Mouse (Mus musculus): ENCODE data around the gene Gss.

- no peak for TF ChIP-seq CTCF (IDR thresholded peaks at IDR 0.05; ENCODE audit: low read depth)
- TF ChIP-seq EP300 (IDR thresholded peaks at IDR 0.05; ENCODE audit: low read depth) = no peak
These were observed 19.6 kb downstream of the Gss start for GRCm38 (mm10) chr2:155573001-155573400.
